Mouse (Mus musculus): Measurements from ENCODE around the gene Tmem120b.

- no peak for TF ChIP-seq CTCF (IDR thresholded peaks at IDR 0.05; ENCODE audit: low read depth, low read length)
- TF ChIP-seq GATA1 (IDR thresholded peaks at IDR 0.05; ENCODE audit: borderline replicate concordance, low read length) = no peak
Measured at GRCm38 (mm10) chr5:123049271-123049670, 18.9 kb upstream of the Tmem120b start.

Measured in G1E (cell line).